Mouse (Mus musculus) embryonic fibroblast, embryonic 13.5 days (primary cell): Measurements from ENCODE around the gene Cwc22.

ENCODE experiments used
- CTCF ChIP-seq: IDR thresholded peaks from 2 replicates; pipeline ENCODE4 v1.5.1; 2011; ENCODE audit warnings: mild to moderate bottlenecking, control low read depth, low read length, moderate library complexity, borderline replicate concordance; ENCODE audit not compliant: insufficient read depth
- POLR2A ChIP-seq: IDR thresholded peaks from 2 replicates; pipeline ENCODE4 v1.6.1; 2011; ENCODE audit warnings: low read depth, mild to moderate bottlenecking, control low read depth, low read length, moderate library complexity

DNA sequence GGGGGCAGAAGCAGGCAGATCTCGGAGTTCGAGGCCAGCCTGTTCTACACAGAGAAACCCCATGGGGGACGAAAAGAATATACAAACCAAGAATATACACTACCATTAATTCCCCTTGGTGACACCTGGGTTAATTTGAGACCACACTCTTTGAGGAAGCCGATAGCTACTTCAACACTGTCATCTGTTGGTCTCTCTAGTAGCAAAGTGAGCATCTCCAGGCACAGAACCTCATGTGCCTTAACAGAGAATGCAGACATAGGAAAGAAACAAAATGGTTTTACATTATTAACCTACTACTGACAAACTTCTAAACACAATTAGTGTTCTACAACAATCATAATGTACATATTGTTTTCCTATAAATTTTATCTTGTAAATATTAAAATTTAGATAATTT is 24.9 kb downstream of the Cwc22 start:
- no peak for TF ChIP-seq POLR2A
- TF ChIP-seq CTCF: no peak
